Mouse (Mus musculus) heart, embryonic 10.5 days (tissue): Measurements from ENCODE around the gene Med12l. TPM values are rescaled to one million over a fixed set of nuclear protein-coding genes. Genes with fewer than 3 reads are reported as not detected.

ENCODE experiments used
- DNase-seq: peaks from one replicate; pipeline ENCODE4 v3.0.0-alpha.2; 2017; ENCODE audit warnings: low spot score
- H3K27ac ChIP-seq: fragments of 300-500 bp; sonication (generic); 2 replicates; pipeline ENCODE4 v1.5.1; 2016; ENCODE audit warnings: mild to moderate bottlenecking
- H3K27me3 ChIP-seq: fragments of 300-500 bp; sonication (generic); 2 replicates; pipeline ENCODE4 v1.6.1; 2016; ENCODE audit warnings: mild to moderate bottlenecking; ENCODE audit not compliant: poor library complexity, insufficient read depth, severe bottlenecking
- H3K36me3 ChIP-seq: fragments of 300-500 bp; sonication (generic); 2 replicates; pipeline ENCODE4 v1.6.1; 2016; ENCODE audit warnings: mild to moderate bottlenecking, moderate library complexity
- H3K4me1 ChIP-seq: fragments of 300-500 bp; sonication (generic); 2 replicates; pipeline ENCODE4 v1.6.1; 2016; ENCODE audit warnings: mild to moderate bottlenecking
- H3K4me3 ChIP-seq: fragments of 300-500 bp; sonication (generic); 2 replicates; pipeline ENCODE4 v1.5.1; 2016; ENCODE audit warnings: mild to moderate bottlenecking, moderate library complexity
- H3K9me3 ChIP-seq: fragments of 300-500 bp; sonication (generic); 2 replicates; pipeline ENCODE4 v1.6.1; 2016; ENCODE audit warnings: mild to moderate bottlenecking, moderate library complexity
- WGBS: fragments of 180-500 bp; shearing (Covaris S2); methylation state at CpG from one replicate; pipeline ENCODE4 v1.1.7; 2016; 5-methylcytosine and 5-hydroxymethylcytosine counted together
- polyA plus RNA-seq: library from polyadenylated mRNA; unstranded; fragments of >200 nt; fragmentation: Nextera tagmentation; extraction: Ambion mirVana; gene quantifications from 2 replicates; pipeline ENCODE4 v1.2.1, GENCODE M21; 2016

Gene Med12l
- polyA plus RNA-seq, 1 experiment from 2014 or later = 4.3 TPM

- Histone ChIP-seq H3K9me3 (no peaks in the 10 kb centered on the region), H3K27me3 (no peaks in the 10 kb centered on the region), H3K4me3 (no peak overlapping the region), H3K27ac (no peak overlapping the region), H3K4me1 (peaks cover 9% of the 10 kb centered on the region), H3K36me3 (no peaks in the 10 kb centered on the region)
- no peak for DNase-seq
Measured at GRCm38 (mm10) chr3:59225411-59225810, 219.8 kb downstream of the Med12l start.

GRCm38 (mm10) chr3:59227696-59228095 is 222.1 kb downstream of the Med12l start:
- H3K4me1 ChIP-seq = peaks cover 9% of the 10 kb centered on the region
- 94% methylated on average over 9 of the region's 9 CpGs for WGBS
- DNase-seq = no peak
- no peak overlapping the region for H3K4me3 ChIP-seq
- H3K9me3 ChIP-seq = no peaks in the 10 kb centered on the region
- H3K27ac ChIP-seq = no peak overlapping the region
- no peaks in the 10 kb centered on the region for H3K36me3 ChIP-seq
- H3K27me3 ChIP-seq = no peaks in the 10 kb centered on the region

DNA sequence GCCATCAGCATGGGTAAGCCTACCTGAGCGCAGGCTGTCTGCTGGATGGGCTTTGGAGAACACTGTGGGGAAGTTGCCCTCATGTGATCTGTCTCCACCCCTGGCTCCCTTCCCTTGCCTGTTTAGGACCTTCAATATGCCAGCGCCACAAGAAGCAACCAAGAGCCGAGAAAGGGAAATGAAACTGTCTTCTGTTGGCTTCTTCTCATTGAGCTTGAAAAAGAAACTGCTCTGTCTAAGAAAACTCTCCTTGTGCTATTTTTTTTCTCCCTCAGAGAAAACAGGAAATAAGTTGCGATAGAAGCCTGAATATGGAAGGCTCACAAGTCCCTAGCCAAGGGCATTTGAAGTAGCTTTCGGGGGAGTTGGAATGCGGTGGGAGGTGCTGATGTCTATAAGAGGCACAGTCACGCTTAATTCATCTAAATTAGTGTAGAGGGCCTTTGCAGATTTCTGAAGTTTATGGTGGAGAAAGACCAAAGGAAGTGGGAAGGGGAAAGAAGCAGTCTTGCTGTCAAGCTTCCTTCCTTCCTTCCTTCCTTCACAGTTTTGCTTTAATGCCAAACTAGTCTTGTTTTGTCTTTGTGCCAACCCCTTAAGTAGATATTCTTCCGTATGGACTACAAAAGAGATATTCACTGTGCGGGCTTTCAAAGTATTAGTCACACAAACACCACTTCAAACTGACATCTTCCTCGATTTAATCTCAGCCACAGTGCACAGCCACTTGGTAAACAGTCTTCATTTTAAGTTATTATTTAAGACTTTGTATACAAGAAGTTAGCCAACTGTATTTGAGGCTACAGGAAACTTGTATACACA is 223.3 kb downstream of the Med12l start:
- no peak overlapping the region for H3K4me3 ChIP-seq
- no peaks in the 10 kb centered on the region for H3K27me3 ChIP-seq
- peaks cover 9% of the 10 kb centered on the region for H3K4me1 ChIP-seq
- DNase-seq = no peak
- H3K36me3 ChIP-seq = no peaks in the 10 kb centered on the region
- H3K27ac ChIP-seq = peak overlapping the region; percentile 33
- WGBS = 60% methylated on average over 10 of the region's 10 CpGs
- H3K9me3 ChIP-seq = no peaks in the 10 kb centered on the region

DNA sequence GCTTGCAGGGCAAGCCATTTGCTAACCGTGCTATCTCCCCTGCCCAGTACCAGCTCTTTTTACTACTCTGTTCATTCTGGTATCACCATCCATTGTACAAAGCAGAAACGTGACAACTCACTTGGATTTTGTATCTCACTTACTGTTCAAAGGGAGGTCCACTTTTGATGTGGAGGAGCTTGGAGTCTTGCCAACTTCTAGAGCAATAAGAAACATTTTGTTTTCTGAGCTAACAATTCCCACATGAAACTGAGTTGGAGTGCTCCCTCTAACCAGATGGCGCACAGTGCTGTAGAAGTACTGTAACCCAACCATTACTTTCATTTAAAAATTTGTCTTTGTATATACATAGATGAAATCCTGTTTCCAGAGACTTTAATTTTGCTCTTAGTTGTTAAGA is 225.3 kb downstream of the Med12l start:
- WGBS = 73% methylated on average over 3 of the region's 3 CpGs
- no peaks in the 10 kb centered on the region for H3K27me3 ChIP-seq
- no peak overlapping the region for H3K4me3 ChIP-seq
- DNase-seq = no peak
- H3K27ac ChIP-seq = no peak overlapping the region
- H3K4me1 ChIP-seq = peaks cover 9% of the 10 kb centered on the region
- no peaks in the 10 kb centered on the region for H3K36me3 ChIP-seq
- H3K9me3 ChIP-seq = no peaks in the 10 kb centered on the region

GRCm38 (mm10) chr3:59234878-59235277 is 229.3 kb downstream of the Med12l start:
- no peak overlapping the region for H3K4me3 ChIP-seq
- 79% methylated on average over 5 of the region's 5 CpGs for WGBS

GRCm38 (mm10) chr3:59243384-59243783 is 237.8 kb downstream of the Med12l start:
- Histone ChIP-seq H3K27ac (no peak overlapping the region), H3K4me3 (no peak overlapping the region), H3K9me3 (no peaks in the 10 kb centered on the region), H3K27me3 (no peaks in the 10 kb centered on the region), H3K36me3 (no peaks in the 10 kb centered on the region), H3K4me1 (no peaks in the 10 kb centered on the region)
- no peak for DNase-seq
- WGBS = 64% methylated on average over 6 of the region's 6 CpGs

More at GRCm38 (mm10) chr3:59234878-59235277, 229.3 kb downstream of the Med12l start:
- H3K27ac ChIP-seq = no peak overlapping the region
- H3K9me3 ChIP-seq = no peaks in the 10 kb centered on the region
- no peaks in the 10 kb centered on the region for H3K27me3 ChIP-seq
- H3K36me3 ChIP-seq = no peaks in the 10 kb centered on the region
- H3K4me1 ChIP-seq = no peaks in the 10 kb centered on the region
- no peak for DNase-seq

DNA sequence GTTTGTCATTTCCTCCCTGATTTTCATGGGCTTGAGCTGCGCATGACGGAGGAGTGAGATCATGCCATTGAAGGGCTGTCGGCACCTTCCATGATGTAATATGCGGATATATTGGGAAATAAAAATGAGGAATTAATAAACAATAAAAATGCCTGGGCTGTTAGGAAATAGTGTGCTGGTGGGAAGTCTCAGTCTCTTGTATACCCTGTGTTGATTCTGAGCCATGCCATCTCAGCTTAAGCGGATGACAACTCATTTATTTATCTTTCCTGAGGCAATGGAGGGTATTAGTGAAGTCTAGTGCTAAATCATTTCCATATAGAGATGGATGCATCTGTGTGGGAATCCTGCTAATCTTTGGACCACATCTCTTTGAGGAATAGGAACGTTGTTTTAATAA is 242.4 kb downstream of the Med12l start:
- Histone ChIP-seq H3K4me1 (no peaks in the 10 kb centered on the region), H3K36me3 (no peaks in the 10 kb centered on the region), H3K9me3 (no peaks in the 10 kb centered on the region), H3K4me3 (no peak overlapping the region), H3K27ac (no peak overlapping the region), H3K27me3 (no peaks in the 10 kb centered on the region)
- no peak for DNase-seq
- 89% methylated on average over 6 of the region's 6 CpGs for WGBS

DNA sequence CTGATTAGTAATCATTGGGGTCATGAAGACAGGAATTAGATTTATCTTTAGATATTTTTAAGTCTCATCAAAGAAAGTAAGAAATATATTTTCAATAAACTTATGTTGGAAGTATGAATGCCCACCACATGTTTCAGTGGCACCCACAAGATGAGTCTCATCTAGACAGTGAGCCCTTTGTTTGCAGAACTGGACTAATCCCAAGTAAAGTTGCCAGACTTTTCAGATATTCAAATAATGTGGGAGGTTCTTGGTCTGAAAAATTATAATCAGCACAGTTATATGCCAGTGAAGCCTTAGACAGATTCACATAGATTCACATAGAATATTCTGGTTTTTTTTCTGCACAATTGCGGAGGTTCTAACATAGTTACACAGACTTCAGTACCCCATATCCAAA is 244.8 kb downstream of the Med12l start:
- H3K4me3 ChIP-seq = no peak overlapping the region
- H3K27me3 ChIP-seq = no peaks in the 10 kb centered on the region
- H3K9me3 ChIP-seq = no peaks in the 10 kb centered on the region
- DNase-seq = no peak
- H3K4me1 ChIP-seq = no peaks in the 10 kb centered on the region
- H3K27ac ChIP-seq = no peak overlapping the region
- no peaks in the 10 kb centered on the region for H3K36me3 ChIP-seq
- WGBS = 89% methylated on average over 1 of the region's 1 CpGs

- Histone ChIP-seq H3K36me3 (0 out of 2 replicates have a peak, but pooled peaks cover 2% of the 10 kb centered on the region), H3K4me1 (no peaks in the 10 kb centered on the region), H3K4me3 (no peak overlapping the region), H3K27me3 (no peaks in the 10 kb centered on the region), H3K9me3 (no peaks in the 10 kb centered on the region), H3K27ac (no peak overlapping the region)
- no peak for DNase-seq
- WGBS = 87% methylated on average over 20 of the region's 20 CpGs
Measured at GRCm38 (mm10) chr3:59257740-59258664, 252.4 kb downstream of the Med12l start.

GRCm38 (mm10) chr3:59260745-59261144 is 255.1 kb downstream of the Med12l start:
- no peak for DNase-seq
- H3K4me1 ChIP-seq = no peaks in the 10 kb centered on the region
- WGBS = 64% methylated on average over 5 of the region's 5 CpGs

DNA sequence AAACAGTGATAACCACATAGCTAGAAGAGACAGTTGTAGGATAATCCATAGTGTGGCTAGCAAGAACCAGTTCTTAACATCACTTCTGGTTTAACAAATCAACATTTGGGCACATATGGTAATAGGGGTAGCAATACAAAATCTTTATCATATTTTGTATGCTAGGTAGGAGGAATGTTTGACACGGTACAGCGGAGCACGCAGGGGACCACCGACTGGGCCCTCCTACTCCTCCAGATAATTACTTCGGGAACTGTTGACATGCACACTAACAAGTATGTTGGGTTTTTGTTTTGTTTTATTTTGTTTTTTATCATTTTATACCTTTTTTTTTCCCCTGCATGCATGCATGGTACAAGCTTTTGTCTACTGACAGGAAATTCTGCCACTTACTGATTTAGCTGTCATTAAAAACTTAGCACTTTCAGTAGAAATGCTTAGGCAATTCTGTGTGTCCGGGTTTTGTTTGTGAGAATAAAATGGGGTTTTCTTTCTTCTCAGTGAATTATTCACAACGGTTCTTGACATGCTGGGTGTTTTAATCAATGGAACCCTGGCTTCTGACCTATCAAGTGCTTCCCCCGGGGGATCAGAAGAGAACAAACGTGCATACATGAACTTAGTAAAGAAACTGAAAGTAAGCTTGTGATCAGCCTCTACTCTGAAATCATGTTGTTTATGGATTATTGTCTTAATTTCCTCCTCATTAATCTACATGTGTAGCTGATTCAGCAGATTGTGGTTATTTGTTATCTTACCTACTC is 256.3 kb downstream of the Med12l start:
- Histone ChIP-seq H3K27me3 (no peaks in the 10 kb centered on the region), H3K9me3 (no peaks in the 10 kb centered on the region), H3K27ac (no peak overlapping the region), H3K4me3 (no peak overlapping the region), H3K36me3 (0 out of 2 replicates have a peak, but pooled peaks cover 6% of the 10 kb centered on the region), H3K4me1 (no peaks in the 10 kb centered on the region)
- WGBS = 86% methylated on average over 9 of the region's 9 CpGs
- no peak for DNase-seq

More at GRCm38 (mm10) chr3:59260745-59261144, 255.1 kb downstream of the Med12l start:
- no peak overlapping the region for H3K4me3 ChIP-seq
- no peaks in the 10 kb centered on the region for H3K9me3 ChIP-seq
- no peak overlapping the region for H3K27ac ChIP-seq
- no peaks in the 10 kb centered on the region for H3K27me3 ChIP-seq
- H3K36me3 ChIP-seq = 0 out of 2 replicates have a peak, but pooled peaks cover 6% of the 10 kb centered on the region

GRCm38 (mm10) chr3:59262704-59263103 is 257.1 kb downstream of the Med12l start, which contains the start of gene P2ry12:
TSS of gene P2ry12 (minus strand) at chr3:59262871.
- Histone ChIP-seq H3K27me3 (no peaks in the 10 kb centered on the region), H3K9me3 (no peaks in the 10 kb centered on the region), H3K4me3 (no peak within 1 kb of the TSS), H3K36me3 (0 out of 2 replicates have a peak, but pooled peaks cover 9% of the 10 kb centered on the region), H3K27ac (no peak within 1 kb of the TSS), H3K4me1 (no peaks in the 10 kb centered on the region)
- WGBS = 88% methylated on average over 7 of the region's 7 CpGs
- DNase-seq = no peak
